Mouse (Mus musculus): ENCODE results near the gene Nradd. TPM values are rescaled to one million over a fixed set of nuclear protein-coding genes. Genes with fewer than 3 reads are reported as not detected.
A peak's percentile ranks its signal among the peaks of the same experiment; 100 is the strongest.

The Nradd gene
- total and polyA plus RNA-seq, 3 experiments = 1.3 to 2.9 (median 1.4) TPM

DNA sequence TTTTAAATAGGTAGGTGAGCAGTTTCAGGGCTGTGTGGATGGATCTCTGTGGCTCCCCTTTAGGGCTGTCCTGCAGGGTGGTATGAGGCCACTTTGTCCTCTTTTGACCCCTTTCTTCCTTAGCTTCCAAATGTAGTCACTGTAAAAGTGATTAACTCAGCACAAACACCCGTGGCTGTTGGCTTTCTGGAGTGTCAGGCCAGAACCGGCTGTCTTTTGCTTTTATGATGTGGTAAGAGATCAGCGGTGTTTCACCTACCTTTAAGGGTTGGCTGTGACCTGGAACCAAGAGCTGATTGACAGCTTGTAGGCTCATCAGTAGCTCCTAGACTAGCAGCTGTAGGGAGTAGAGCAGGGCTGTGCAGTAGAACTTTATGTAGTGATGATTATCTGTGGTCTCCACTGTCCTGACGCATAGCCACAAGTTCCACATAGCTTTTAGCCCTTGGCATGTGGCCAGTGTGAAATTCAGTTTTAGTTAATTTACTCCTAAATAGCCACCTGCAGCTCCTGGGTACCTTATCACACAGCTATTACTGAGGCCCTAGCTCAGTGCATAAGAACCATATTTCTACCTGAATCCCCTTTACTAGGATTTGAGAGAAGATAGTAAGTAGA lies 43.1 kb upstream of the Nradd start:
- DNase-seq = no peak
- Histone ChIP-seq H3K27me3 (ENCODE audit: control insufficient read depth, insufficient read depth, low read length) (no peaks in the 10 kb centered on the region), H3K4me3 (no peak overlapping the region), H3K9ac (ENCODE audit: low read depth, low read length) (no peak overlapping the region; the same call in 1 of the 2 replicates), H3K4me1 (ENCODE audit: control insufficient read depth, insufficient read depth, low read length) (peaks cover 32% of the 10 kb centered on the region), H3K36me3 (ENCODE audit: control insufficient read depth, insufficient read depth, low read length) (no peaks in the 10 kb centered on the region; the same call in 1 of the 2 replicates), H3K79me2 (replicated peaks; ENCODE audit: control insufficient read depth, insufficient read depth, low read length) (peaks cover 11% of the 10 kb centered on the region), H3K27ac (0 out of 2 replicates have a peak overlapping the region, but pooled peaks have one; percentile 24)
- TF ChIP-seq EP300 (IDR thresholded peaks at IDR 0.05; ENCODE audit: insufficient read depth, low read depth, low read length) = no peak
- no peak for TF ChIP-seq CTCF (IDR thresholded peaks at IDR 0.05)
- no peak for TF ChIP-seq POLR2A (IDR thresholded peaks at IDR 0.05; ENCODE audit: insufficient read depth, low read depth, low read length)
- WGBS = 19% methylated on average over 4 of the region's 4 CpGs
- intact Hi-C loops (cut with DNase I) = no loop called here

DNA sequence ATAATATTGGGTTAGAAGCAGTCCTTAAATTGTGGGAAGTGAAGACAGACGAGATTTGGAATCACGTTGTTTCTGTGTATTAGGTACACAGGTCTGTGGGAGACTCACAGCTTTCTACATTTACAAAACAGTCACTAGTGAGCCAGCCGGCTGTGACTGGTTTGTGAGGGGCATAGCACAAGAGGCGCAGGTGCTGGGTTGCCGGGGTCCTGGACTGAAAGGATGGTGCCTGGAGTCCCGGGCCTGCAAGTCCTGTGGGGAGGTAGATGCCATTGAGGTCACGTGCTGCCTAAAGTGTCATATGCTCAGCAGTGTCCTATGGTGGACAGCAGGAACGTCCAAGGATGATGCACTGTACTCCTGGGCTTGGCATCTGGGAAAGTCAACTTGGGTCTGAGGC lies 42.1 kb upstream of the Nradd start:
- no peaks in the 10 kb centered on the region for H3K27me3 ChIP-seq (ENCODE audit: control insufficient read depth, insufficient read depth, low read length)
- peaks cover 16% of the 10 kb centered on the region for H3K79me2 ChIP-seq (replicated peaks; ENCODE audit: control insufficient read depth, insufficient read depth, low read length)
- H3K27ac ChIP-seq = peak overlapping the region; percentile 78
- H3K36me3 ChIP-seq (ENCODE audit: control insufficient read depth, insufficient read depth, low read length) = no peaks in the 10 kb centered on the region; the same call in 1 of the 2 replicates
- H3K9ac ChIP-seq (ENCODE audit: low read depth, low read length) = peak overlapping the region; percentile 39; the same call in 1 of the 2 replicates
- no peak for DNase-seq
- intact Hi-C loops (cut with DNase I) = no loop called here
- 31% methylated on average over 8 of the region's 8 CpGs for WGBS
- H3K4me3 ChIP-seq = no peak overlapping the region
- no peak for TF ChIP-seq CTCF (IDR thresholded peaks at IDR 0.05)
- TF ChIP-seq POLR2A (IDR thresholded peaks at IDR 0.05; ENCODE audit: insufficient read depth, low read depth, low read length) = no peak
- TF ChIP-seq EP300 (IDR thresholded peaks at IDR 0.05; ENCODE audit: insufficient read depth, low read depth, low read length) = no peak
- H3K4me1 ChIP-seq (ENCODE audit: control insufficient read depth, insufficient read depth, low read length) = peaks cover 32% of the 10 kb centered on the region

DNA sequence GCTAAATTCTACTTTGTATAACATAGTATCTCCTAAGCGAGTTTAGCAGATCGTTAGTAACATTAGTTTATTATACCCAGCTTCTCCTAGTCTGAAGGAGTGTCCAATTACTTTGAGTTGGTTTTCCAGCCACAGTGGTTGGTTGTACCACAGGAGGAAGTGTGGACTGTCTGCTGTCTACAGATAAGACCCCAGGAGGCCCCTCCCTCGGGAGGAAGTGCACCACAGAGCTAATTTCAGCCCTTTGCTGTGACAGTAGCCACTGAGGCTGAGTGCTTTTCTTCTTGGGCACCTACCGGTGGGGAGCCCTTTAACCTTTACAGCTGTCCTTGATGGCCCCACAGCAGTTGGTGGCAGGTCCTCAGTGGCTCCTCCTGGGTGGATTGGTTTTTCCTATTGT lies 41.7 kb upstream of the Nradd start:
- Histone ChIP-seq H3K27ac (peak overlapping the region; percentile 78), H3K9ac (ENCODE audit: low read depth, low read length) (no peak overlapping the region), H3K4me1 (ENCODE audit: control insufficient read depth, insufficient read depth, low read length) (peaks cover 28% of the 10 kb centered on the region), H3K36me3 (ENCODE audit: control insufficient read depth, insufficient read depth, low read length) (no peaks in the 10 kb centered on the region; the same call in 1 of the 2 replicates), H3K79me2 (replicated peaks; ENCODE audit: control insufficient read depth, insufficient read depth, low read length) (peaks cover 17% of the 10 kb centered on the region), H3K27me3 (ENCODE audit: control insufficient read depth, insufficient read depth, low read length) (no peaks in the 10 kb centered on the region), H3K4me3 (no peak overlapping the region)
- DNase-seq = peak; percentile 50 to 74
- intact Hi-C loops (cut with DNase I) = no loop called here
- TF ChIP-seq POLR2A (IDR thresholded peaks at IDR 0.05; ENCODE audit: insufficient read depth, low read depth, low read length) (peak; percentile 69), CTCF (IDR thresholded peaks at IDR 0.05) (no peak), EP300 (IDR thresholded peaks at IDR 0.05; ENCODE audit: insufficient read depth, low read depth, low read length) (peak; percentile 76; the same call in 1 of the 2 replicates)
- WGBS = 22% methylated on average over 4 of the region's 4 CpGs

DNA sequence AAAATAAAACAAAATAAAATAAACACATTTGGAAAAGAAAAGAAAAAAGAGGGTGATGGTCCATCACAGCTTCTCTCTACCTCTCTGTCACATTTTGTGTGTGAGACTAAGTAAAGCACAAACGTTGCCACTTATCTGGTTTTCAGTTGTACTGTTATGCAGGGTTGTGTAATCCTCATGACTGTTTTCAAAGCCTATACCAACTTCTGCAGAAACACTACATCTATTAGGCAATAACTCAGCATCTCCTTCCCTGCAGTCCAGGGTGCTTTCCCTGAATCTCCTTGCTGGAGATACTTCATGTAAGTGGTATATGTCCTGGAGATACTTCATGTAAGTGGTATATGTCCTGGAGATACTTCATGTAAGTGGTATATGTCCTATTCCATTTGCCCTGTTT lies 38.6 kb upstream of the Nradd start:
- Histone ChIP-seq H3K27ac (no peak overlapping the region), H3K36me3 (ENCODE audit: control insufficient read depth, insufficient read depth, low read length) (no peaks in the 10 kb centered on the region; the same call in 1 of the 2 replicates), H3K4me3 (no peak overlapping the region), H3K9ac (ENCODE audit: low read depth, low read length) (no peak overlapping the region), H3K27me3 (ENCODE audit: control insufficient read depth, insufficient read depth, low read length) (no peaks in the 10 kb centered on the region), H3K4me1 (ENCODE audit: control insufficient read depth, insufficient read depth, low read length) (peaks cover 18% of the 10 kb centered on the region), H3K79me2 (replicated peaks; ENCODE audit: control insufficient read depth, insufficient read depth, low read length) (peaks cover 14% of the 10 kb centered on the region)
- no peak for DNase-seq
- TF ChIP-seq POLR2A (IDR thresholded peaks at IDR 0.05; ENCODE audit: insufficient read depth, low read depth, low read length) (no peak), EP300 (IDR thresholded peaks at IDR 0.05; ENCODE audit: insufficient read depth, low read depth, low read length) (no peak), CTCF (IDR thresholded peaks at IDR 0.05) (no peak)
- intact Hi-C loops (cut with DNase I) = no loop called here
- WGBS = 57% methylated on average over 1 of the region's 1 CpGs

DNA sequence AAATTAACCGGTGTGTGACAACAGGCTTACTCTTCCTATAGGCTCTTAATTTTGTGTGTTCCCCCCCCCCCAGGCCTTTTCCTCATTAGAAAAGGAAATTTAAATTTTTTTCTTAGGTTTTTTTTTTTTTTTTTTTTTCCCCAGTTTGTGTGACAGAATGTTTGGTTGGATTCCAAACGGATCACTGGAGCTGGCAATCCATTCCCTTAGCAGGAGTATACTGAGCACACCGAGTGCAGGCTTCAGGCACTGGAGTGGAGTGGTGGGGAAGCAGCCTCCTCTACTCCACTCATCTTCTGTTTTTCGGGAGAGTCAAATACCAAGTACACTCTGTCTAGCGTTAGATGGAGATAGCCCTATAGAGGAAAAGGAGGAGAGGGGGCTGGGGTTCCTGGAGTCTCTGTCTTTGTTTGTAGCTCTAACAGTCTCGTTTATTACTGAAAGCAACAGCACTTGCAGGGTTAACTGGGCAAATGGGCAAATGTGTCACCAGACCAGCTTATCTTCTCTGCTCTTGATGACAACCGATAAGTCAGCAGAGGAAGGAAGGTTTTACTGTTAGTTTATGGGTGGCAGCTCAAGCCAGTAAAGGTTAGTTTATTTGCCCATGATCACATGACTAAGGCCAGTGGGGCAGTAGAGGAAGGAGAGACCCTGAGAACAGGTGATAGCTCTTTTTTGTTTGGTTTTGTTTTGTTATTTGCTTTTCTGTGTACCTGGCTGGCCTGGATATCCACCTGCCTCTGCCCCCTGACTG lies 36.8 kb upstream of the Nradd start:
- TF ChIP-seq EP300 (IDR thresholded peaks at IDR 0.05; ENCODE audit: insufficient read depth, low read depth, low read length) = no peak
- Histone ChIP-seq H3K27me3 (ENCODE audit: control insufficient read depth, insufficient read depth, low read length) (no peaks in the 10 kb centered on the region), H3K36me3 (ENCODE audit: control insufficient read depth, insufficient read depth, low read length) (no peaks in the 10 kb centered on the region), H3K27ac (no peak overlapping the region), H3K9ac (ENCODE audit: low read depth, low read length) (no peak overlapping the region), H3K4me1 (ENCODE audit: control insufficient read depth, insufficient read depth, low read length) (peaks cover 7% of the 10 kb centered on the region), H3K79me2 (replicated peaks; ENCODE audit: control insufficient read depth, insufficient read depth, low read length) (peaks cover 10% of the 10 kb centered on the region), H3K4me3 (no peak overlapping the region)
- intact Hi-C loops (cut with DNase I) = no loop called here
- 47% methylated on average over 7 of the region's 7 CpGs for WGBS
- no peak for DNase-seq

- Histone ChIP-seq H3K4me3 (no peak overlapping the region), H3K9ac (ENCODE audit: low read depth, low read length) (no peak overlapping the region), H3K4me1 (ENCODE audit: control insufficient read depth, insufficient read depth, low read length) (peaks cover 8% of the 10 kb centered on the region), H3K27ac (no peak overlapping the region), H3K27me3 (ENCODE audit: control insufficient read depth, insufficient read depth, low read length) (no peaks in the 10 kb centered on the region), H3K36me3 (ENCODE audit: control insufficient read depth, insufficient read depth, low read length) (no peaks in the 10 kb centered on the region), H3K79me2 (replicated peaks; ENCODE audit: control insufficient read depth, insufficient read depth, low read length) (peaks cover 10% of the 10 kb centered on the region)
- TF ChIP-seq EP300 (IDR thresholded peaks at IDR 0.05; ENCODE audit: insufficient read depth, low read depth, low read length) = no peak
- TF ChIP-seq POLR2A (IDR thresholded peaks at IDR 0.05; ENCODE audit: insufficient read depth, low read depth, low read length) = no peak
- TF ChIP-seq CTCF (IDR thresholded peaks at IDR 0.05) = no peak
- DNase-seq = no peak
- WGBS = 96% methylated on average over 2 of the region's 2 CpGs
- intact Hi-C loops (cut with DNase I) = no loop called here
Measured at GRCm38 (mm10) chr9:110660208-110660607, 36.0 kb upstream of the Nradd start.

Data from heart, adult 2 months (tissue).